Mouse (Mus musculus): Measurements from ENCODE around the gene Cacng5. TPM values are rescaled to one million over a fixed set of nuclear protein-coding genes. Genes with fewer than 3 reads are reported as not detected.
A peak's percentile ranks its signal among the peaks of the same experiment; 100 is the strongest.

Gene Cacng5
- total RNA-seq, 2 experiments from 2014 or later = 15.7 to 17.5 TPM

- intact Hi-C loops (cut with DNase I) = no loop called here
Measured at GRCm38 (mm10) chr11:107895635-107896034, 19.2 kb downstream of the Cacng5 start.

DNA sequence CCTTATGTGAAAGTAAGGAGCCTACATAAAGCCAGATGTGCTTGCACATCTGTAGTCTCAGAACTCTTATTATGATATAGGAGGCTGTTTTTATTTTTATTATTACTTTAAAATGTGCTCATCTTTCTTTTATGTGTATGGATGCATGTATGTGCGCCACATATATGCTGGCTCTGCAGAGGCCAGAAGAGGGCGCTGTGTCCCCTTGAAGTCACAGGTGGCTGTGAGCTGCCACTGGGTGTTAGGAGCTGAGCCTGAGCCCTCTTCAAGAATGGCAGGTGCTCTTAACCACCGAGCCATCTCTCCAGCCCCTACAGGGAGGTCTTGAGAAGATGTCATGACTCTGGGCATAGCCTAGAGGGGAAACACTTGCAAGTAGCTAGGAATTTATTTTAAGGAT, 23.5 kb downstream of the Cacng5 start:
- DNase-seq (ENCODE audit: low spot score in 2 of 2) = no peak
- intact Hi-C loops (cut with DNase I) = no loop called here

More at GRCm38 (mm10) chr11:107895635-107896034, 19.2 kb downstream of the Cacng5 start:
- peak in 1 of 2 experiments; percentile 34 for DNase-seq (ENCODE audit: low spot score in 2 of 2)

DNA sequence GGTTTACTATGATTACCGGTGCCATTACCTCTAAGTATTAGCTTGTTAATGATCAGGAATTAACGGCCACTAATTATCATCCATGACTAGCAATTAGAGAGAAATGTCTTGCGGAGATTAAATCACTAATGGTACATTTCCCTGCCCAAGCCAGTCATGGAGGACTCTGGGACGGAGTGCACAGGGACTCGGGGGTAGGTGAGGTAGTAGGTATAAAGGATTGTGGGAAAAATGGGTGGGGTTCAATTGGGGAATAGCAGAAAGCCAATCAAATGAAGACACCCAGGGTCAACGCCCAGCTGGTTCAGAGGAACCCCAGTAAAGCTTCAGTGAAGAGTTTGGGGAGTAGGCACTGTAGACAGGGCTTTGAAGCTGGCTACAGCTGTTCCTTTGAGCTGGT, 27.5 kb downstream of the Cacng5 start:
- no peak for DNase-seq (ENCODE audit: low spot score in 2 of 2)
- intact Hi-C loops (cut with DNase I) = no loop called here

DNA sequence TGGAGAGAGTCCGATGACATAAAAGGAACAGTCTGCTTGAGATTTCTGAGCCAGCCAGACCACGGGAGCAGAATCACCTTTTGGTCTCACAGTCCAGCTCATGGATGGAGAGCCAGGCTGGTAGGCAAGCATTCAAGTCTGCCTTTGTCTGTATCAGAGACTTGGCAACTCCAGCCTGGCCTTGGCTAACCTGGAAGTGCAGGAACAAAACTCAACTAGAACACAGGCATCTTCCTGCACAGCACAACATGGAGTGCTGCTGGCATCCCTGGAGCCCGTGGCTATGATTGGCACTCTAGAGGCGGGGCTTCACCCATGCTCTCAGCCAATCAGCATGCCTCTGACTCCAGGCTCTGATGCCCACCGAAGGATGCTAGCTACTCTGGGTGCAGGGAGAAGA, 38.0 kb downstream of the Cacng5 start:
- no peak for DNase-seq (ENCODE audit: low spot score in 2 of 2)
- intact Hi-C loops (cut with DNase I) = no loop called here

DNA sequence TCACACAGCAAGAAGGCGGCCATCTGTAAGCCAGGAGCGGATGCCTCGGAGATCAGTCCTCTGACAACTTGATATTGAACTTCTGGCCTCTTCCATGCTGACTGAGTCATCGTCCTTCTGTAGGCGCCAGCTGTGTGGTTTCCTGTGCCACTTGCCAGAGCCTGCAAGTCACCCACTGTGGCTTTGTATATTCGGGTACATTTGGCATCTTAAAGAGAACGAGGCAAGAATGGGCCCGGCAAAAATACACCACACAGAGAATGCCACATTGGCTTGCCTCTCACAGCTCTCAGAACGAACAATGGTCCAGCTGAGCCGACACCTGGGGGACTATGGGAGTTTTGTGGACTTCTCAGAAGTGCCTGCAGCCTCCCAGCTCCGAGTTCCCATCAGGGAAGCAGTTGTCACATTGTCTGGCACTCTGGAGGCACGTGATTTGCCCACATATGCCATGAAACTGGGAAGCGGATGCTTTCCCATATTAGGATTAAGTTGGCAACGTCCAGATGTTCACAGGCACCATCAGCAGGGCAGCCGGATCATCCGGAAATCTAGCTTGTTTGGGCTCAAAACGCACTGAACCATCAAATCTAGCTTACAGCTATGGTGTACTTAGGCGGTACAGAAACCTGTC, 38.9 kb downstream of the Cacng5 start:
- DNase-seq (ENCODE audit: low spot score in 2 of 2) = peak in 1 of 2 experiments; percentile 34

DNA sequence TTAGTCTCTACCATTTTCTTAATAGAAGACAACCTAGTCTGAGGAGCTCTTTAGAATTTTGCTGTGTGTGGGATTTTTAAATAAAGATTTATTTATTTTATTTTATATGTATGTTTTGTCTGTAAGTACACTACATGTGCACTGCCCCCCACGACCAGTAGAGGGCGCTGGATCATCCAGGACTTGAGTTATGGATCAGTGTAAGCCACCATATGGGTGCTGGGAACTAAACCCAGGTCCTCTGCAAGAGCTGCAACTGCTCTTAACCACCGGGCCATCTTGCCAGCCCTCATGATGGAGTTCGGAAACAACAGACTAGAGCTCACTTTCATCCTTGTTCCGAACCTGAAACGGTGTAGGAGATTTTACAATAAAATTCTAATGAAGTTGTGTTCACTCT, 42.1 kb downstream of the Cacng5 start:
- intact Hi-C loops (cut with DNase I) = no loop called here

More for the DNA sequence above, 38.9 kb downstream of the Cacng5 start:
- intact Hi-C loops (cut with DNase I) = no loop called here

DNA sequence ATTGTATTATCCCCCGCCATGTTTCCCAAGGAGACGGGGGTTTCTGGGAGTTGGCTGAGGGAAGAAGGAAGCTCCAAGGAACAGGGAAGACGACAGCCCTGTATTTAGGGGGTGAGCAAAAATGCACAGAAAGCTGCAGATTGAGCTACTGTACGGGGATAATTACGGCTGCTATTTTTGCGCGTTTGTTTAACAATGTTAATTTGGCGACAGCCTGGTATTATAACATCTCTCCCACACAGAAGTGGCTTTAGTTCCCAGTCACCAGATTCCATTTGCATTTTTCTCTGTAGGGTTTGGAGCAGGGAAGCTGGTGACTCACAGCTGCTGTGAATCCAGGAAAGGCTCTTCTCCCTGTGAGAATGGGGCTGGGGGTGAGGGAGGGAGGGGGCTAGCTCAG, 47.3 kb downstream of the Cacng5 start:
- peak; percentile 72 to 89 for DNase-seq (ENCODE audit: low spot score in 2 of 2)
- intact Hi-C loops (cut with DNase I) = no loop called here

More for the DNA sequence above, 42.1 kb downstream of the Cacng5 start:
- no peak for DNase-seq (ENCODE audit: low spot score in 2 of 2)

DNA sequence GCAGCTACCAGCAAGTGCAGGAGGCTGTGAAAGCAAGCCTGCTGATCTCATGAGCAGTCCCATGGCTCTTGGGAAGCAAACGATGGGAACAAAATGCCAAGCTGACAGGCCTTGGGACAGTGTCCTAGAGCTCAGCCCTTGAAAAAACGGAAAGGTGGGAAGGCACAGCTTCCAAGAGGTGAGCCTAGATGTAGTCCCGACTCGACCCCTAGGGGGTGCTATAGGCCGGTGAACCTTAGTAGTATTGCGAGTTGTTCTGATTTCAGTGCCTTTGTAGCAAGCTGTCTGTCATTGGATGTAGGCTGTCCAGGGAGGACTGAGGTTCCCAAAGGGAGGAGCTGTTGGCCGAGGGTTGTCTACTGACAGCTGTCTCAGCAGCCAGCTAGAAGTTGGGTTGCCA, 49.7 kb downstream of the Cacng5 start:
- intact Hi-C loops (cut with DNase I) = no loop called here

DNA sequence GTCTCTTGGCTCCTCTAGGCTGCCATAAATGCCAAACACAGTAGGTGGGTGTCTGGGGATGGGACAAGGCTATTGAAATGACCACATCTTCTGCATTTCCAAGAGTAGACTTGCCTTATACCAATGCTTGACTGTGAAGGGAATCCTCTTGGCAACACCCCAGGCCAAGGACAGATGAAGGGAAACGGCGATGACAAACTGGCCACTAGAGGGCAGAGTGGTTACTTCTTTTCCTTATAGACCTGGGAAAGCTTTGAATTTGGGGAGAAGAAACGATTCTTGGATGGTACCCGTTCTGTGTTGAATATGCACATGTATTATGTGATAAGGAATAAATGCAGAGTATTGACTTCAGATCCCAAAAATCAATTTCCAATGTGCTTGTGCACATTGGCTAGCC, 50.8 kb downstream of the Cacng5 start:
- intact Hi-C loops (cut with DNase I) = loop anchor here (1.0 kb wide), 1 partner anchor 118 kb away; no protein-coding TSS in a partner anchor
- peak; percentile 91 for DNase-seq (ENCODE audit: low spot score in 2 of 2)

More for the DNA sequence above, 49.7 kb downstream of the Cacng5 start:
- peak; percentile 86 to 87 for DNase-seq (ENCODE audit: low spot score in 2 of 2)

GRCm38 (mm10) chr11:107861738-107862137, 53.1 kb downstream of the Cacng5 start:
- no peak for DNase-seq (ENCODE audit: low spot score in 2 of 2)
- intact Hi-C loops (cut with DNase I) = no loop called here

DNA sequence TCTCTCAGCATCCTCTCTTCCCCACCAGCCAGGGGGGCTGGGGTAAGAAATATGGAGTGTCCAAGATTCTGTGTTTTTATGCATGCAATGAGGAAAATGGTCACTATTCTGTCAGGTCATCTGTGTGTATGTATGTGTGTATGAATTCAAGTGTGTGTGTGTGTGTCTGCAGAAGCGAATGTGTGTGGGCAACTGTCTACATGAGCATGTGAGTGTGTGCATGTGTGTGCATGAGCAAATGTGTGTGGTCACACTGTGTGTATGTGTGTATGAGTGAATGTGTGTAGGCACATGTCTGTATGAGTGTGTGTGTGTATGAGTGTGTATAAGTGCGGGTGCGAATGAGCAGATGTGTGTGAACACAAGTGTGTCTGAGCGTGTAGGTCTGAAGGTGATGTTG, 55.0 kb downstream of the Cacng5 start:
- intact Hi-C loops (cut with DNase I) = loop anchor here (5.0 to 10.0 kb wide), 2 partner anchors 345 to 557 kb away; no protein-coding TSS in a partner anchor
- DNase-seq (ENCODE audit: low spot score in 2 of 2) = no peak

DNA sequence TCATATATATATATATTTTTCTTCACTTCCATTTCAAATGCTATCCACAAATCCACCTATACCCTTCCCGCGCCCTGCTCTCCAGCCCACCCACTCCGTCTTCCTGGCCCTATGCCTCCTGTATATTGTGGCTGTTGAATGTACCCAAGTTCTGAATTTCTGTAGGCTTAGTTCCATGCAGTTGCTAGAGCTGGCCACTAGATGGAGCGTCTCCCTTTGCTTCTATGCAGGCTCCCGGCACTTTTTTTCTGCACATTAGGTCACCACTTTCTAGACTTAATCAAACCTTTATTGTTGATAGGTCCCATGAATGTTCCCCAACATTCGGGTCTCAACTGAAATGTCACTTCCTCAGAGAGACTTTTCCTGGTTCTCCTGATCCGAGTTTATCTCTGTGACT, 55.6 kb downstream of the Cacng5 start:
- intact Hi-C loops (cut with DNase I) = loop anchor here (5.0 to 10.0 kb wide), 2 partner anchors 344 to 558 kb away; no protein-coding TSS in a partner anchor
- peak; percentile 77 to 83 for DNase-seq (ENCODE audit: low spot score in 2 of 2)

- intact Hi-C loops (cut with DNase I) = loop anchor here (1.0 to 10.0 kb wide), 3 partner anchors 46 to 338 kb away; no protein-coding TSS in a partner anchor
- peak; percentile 70 to 85 for DNase-seq (ENCODE audit: low spot score in 2 of 2)
Measured at GRCm38 (mm10) chr11:107853088-107853487, 61.8 kb downstream of the Cacng5 start.

DNA sequence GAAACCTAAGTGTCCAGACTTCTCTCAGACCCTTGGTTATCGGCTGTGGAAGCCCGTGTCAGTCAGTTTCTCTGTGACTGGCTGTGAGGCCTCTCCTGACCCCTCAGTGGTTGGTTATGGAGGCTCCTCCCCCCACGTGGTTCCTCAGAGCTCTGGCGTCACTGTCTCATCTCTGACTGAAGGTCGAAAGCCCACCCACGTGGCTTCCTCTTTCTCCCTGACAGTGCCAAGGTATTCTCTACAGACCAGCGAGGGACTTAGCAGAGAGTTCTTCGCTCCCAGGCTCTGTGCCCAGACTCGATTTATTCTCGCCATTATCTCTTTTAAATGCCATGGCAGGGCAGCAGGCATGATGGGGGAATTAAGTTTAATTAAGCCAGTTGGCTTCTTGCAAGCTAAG, 65.2 kb downstream of the Cacng5 start:
- no peak for DNase-seq (ENCODE audit: low spot score in 2 of 2)
- intact Hi-C loops (cut with DNase I) = loop anchor here (5.0 to 10.0 kb wide), 2 partner anchors 42 to 335 kb away; no protein-coding TSS in a partner anchor

- intact Hi-C loops (cut with DNase I) = no loop called here
- no peak for DNase-seq (ENCODE audit: low spot score in 2 of 2)
Measured at GRCm38 (mm10) chr11:107844175-107844574, 70.7 kb downstream of the Cacng5 start.

DNA sequence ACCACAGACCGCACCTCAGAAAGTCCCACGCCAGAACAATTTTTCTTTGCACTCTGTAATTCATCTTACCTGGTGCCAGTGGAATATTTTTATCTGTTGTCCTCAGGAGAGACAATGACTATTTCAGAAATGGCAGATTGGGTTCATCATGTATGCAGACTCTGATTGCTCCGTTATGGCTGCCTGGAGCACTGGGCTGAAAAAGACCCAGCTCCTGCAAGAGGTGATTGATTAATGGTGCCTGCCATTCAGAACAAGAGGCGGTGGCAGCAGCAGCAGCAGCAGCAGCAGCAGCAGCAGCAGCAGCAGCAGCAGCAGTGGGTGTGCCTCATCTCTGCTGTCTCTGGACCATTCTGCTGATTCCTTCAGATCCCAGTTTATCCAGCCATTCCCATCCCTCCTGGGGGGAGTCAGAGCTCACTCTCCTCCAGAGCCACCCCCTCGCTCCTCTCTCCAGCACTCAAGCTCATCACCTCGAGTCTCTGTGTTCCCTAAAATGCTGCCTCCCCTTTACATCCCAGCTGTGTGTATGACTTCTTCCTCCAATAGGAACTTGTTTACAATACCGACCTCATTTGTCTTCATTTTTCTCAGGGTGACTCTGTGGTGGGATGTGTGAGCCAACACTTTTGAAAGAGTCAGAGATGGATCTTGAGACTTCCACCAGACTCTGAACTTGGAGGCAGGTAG, 81.4 kb downstream of the Cacng5 start:
- no peak for DNase-seq (ENCODE audit: low spot score in 2 of 2)
- intact Hi-C loops (cut with DNase I) = no loop called here

Other genes with a start within 250 kb of the Cacng5 start
- gene Cacng1, start 198.5 kb downstream of the Cacng5 start, total RNA-seq (2021) = not detected
- 10 to 100 TPM; 55.4 to 56.2 TPM for gene Cacng4, start 120.5 kb downstream of the Cacng5 start, total RNA-seq (2021)